In genomic region chr5:49437236-49437635, GRCm38 (mm10) we compare ENCODE assay signal across 17 mouse cellular contexts.
A peak's percentile ranks its signal among the peaks of the same experiment; 100 is the strongest.
DNase-seq lines count a peak whose midpoint lies in the region; ATAC-seq lines count a peak whose summit lies in the region.
"Had no signal": no experiment of that assay in that cellular context is flagged by ENCODE, and none has a peak within 500 bp of the region (broad histone marks: within the 10 kb centered on the region; RNA-seq: fewer than 3 reads in every experiment).

No protein-coding gene starts in this region.

- DNase-seq in adrenal gland, postnatal 14 days, result peak; percentile 15
- no peak for DNase-seq in adrenal gland, postnatal 4 days (ENCODE audit: low spot score in 2 of 2)
- DNase-seq in heart, postnatal 4 days, result peak; percentile 20
- DNase-seq in adrenal gland, postnatal 36 days, result peak; percentile 1 to 41
- peak; percentile 48 to 64 for DNase-seq in cerebellum, postnatal 36 days
- no peak for DNase-seq in ovary, postnatal 10 days (ENCODE audit: low spot score)
- DNase-seq: embryo, embryonic 11 days; gastrocnemius, postnatal 14 days; spleen, adult 18-20 months; thymus, adult 18-20 months had no signal

- no peak overlapping the region for H3K27ac ChIP-seq in heart, embryonic 12.5 days (ENCODE audit: poor library complexity, severe bottlenecking)
- no peak overlapping the region for H3K27ac ChIP-seq in kidney, embryonic 15.5 days
- H3K27ac ChIP-seq: embryonic facial prominence, embryonic 15.5 days; heart, embryonic 13.5 days; liver, embryonic 12.5 days; midbrain, embryonic 15.5 days had no signal

- no peak for ATAC-seq in heart, embryonic 12.5 days (ENCODE audit: insufficient number of reproducible peaks, low FRiP score)
- no peak for ATAC-seq in kidney, embryonic 15.5 days (replicated peaks; ENCODE audit: low FRiP score)
- ATAC-seq: inflammation-experienced regulatory T-cells, adult 6 months; liver, embryonic 12.5 days; midbrain, embryonic 15.5 days had no signal

- WGBS in heart, embryonic 12.5 days, result 46% methylated on average over 2 of the region's 2 CpGs
- WGBS in kidney, embryonic 15.5 days, result 39% methylated on average over 2 of the region's 2 CpGs

- no peak overlapping the region for H3K9ac ChIP-seq in heart, embryonic 12.5 days
- H3K9ac ChIP-seq in kidney, embryonic 15.5 days, result no peak overlapping the region
- H3K9ac ChIP-seq: embryonic facial prominence, embryonic 15.5 days; heart, embryonic 13.5 days; liver, embryonic 12.5 days; midbrain, embryonic 15.5 days had no signal

- H3K4me2 ChIP-seq in heart, embryonic 12.5 days, result no peak overlapping the region
- no peak overlapping the region for H3K4me2 ChIP-seq in kidney, embryonic 15.5 days
- H3K4me2 ChIP-seq: embryonic facial prominence, embryonic 15.5 days; heart, embryonic 13.5 days; liver, embryonic 12.5 days; midbrain, embryonic 15.5 days had no signal

- H3K4me1 ChIP-seq in heart, embryonic 12.5 days (replicated peaks), result no peaks in the 10 kb centered on the region
- H3K4me1 ChIP-seq in kidney, embryonic 15.5 days, result no peaks in the 10 kb centered on the region
- H3K4me1 ChIP-seq: embryonic facial prominence, embryonic 15.5 days; heart, embryonic 13.5 days; liver, embryonic 12.5 days; midbrain, embryonic 15.5 days had no signal

- H3K27me3 ChIP-seq in heart, embryonic 12.5 days (replicated peaks), result no peaks in the 10 kb centered on the region
- no peaks in the 10 kb centered on the region for H3K27me3 ChIP-seq in kidney, embryonic 15.5 days
- H3K27me3 ChIP-seq: embryonic facial prominence, embryonic 15.5 days; heart, embryonic 13.5 days; liver, embryonic 12.5 days; midbrain, embryonic 15.5 days had no signal

- no peaks in the 10 kb centered on the region for H3K9me3 ChIP-seq in heart, embryonic 12.5 days (replicated peaks)
- H3K9me3 ChIP-seq in kidney, embryonic 15.5 days (replicated peaks), result no peaks in the 10 kb centered on the region
- H3K9me3 ChIP-seq: embryonic facial prominence, embryonic 15.5 days; liver, embryonic 12.5 days; midbrain, embryonic 15.5 days had no signal

- no peak overlapping the region for H3K4me3 ChIP-seq in heart, embryonic 12.5 days
- no peak overlapping the region for H3K4me3 ChIP-seq in kidney, embryonic 15.5 days (replicated peaks)
- H3K4me3 ChIP-seq: embryonic facial prominence, embryonic 15.5 days; heart, embryonic 13.5 days; liver, embryonic 12.5 days; midbrain, embryonic 15.5 days had no signal

- H3K36me3 ChIP-seq in heart, embryonic 12.5 days, result no peaks in the 10 kb centered on the region
- H3K36me3 ChIP-seq in kidney, embryonic 15.5 days, result no peaks in the 10 kb centered on the region
- H3K36me3 ChIP-seq: embryonic facial prominence, embryonic 15.5 days; heart, embryonic 13.5 days; liver, embryonic 12.5 days; midbrain, embryonic 15.5 days had no signal

Comparison
In these comparisons a context has a peak if more than half of its experiments do, and no peak if none do; other contexts are left out.
1. DNase-seq: peak in adrenal gland, postnatal 14 days (single experiment), heart, postnatal 4 days (single experiment), adrenal gland, postnatal 36 days (2 of 2) and cerebellum, postnatal 36 days (2 of 2); none in adrenal gland, postnatal 4 days (0 of 2) and ovary, postnatal 10 days (single experiment).